Mouse (Mus musculus): Measurements from ENCODE around the gene Inmt. TPM values are rescaled to one million over a fixed set of nuclear protein-coding genes. Genes with fewer than 3 reads are reported as not detected.

Gene Inmt
- 0.76 and 1.2 TPM in 2 replicates for polyA plus RNA-seq (2014; fragmentation: Nextera tagmentation; extraction: Ambion mirVana)

GRCm38 (mm10) chr6:55174741-55175181 lies at the start of gene Inmt:
TSS of gene Inmt (minus strand) at chr6:55175043.
- DNase-seq (ENCODE audit: low spot score) = no peak
- Histone ChIP-seq H3K4me3 (ENCODE audit: low read depth, low read length) (no peak within 1 kb of the TSS), H3K9ac (ENCODE audit: low read length) (no peak within 1 kb of the TSS), H3K9me3 (ENCODE audit: control insufficient read depth, low read length) (no peaks in the 10 kb centered on the region), H3K27ac (ENCODE audit: low read depth, low read length) (no peak within 1 kb of the TSS), H3K36me3 (ENCODE audit: control insufficient read depth, insufficient read depth, low read length) (no peaks in the 10 kb centered on the region), H3K4me1 (replicated peaks; ENCODE audit: control insufficient read depth, insufficient read depth, low read length) (peaks cover 7% of the 10 kb centered on the region), H3K4me2 (ENCODE audit: low read depth, low read length, severe bottlenecking) (no peak within 1 kb of the TSS), H3K27me3 (ENCODE audit: control insufficient read depth, insufficient read depth, low read length) (no peaks in the 10 kb centered on the region)
- no peak for ATAC-seq (replicated peaks; ENCODE audit: low FRiP score)
- WGBS = 89% methylated on average over 1 of the region's 1 CpGs

GRCm38 (mm10) chr6:55223986-55224385 lies 49.1 kb upstream of the Inmt start:
- no peak overlapping the region for H3K27ac ChIP-seq (ENCODE audit: low read depth, low read length)
- H3K9ac ChIP-seq (ENCODE audit: low read length) = no peak overlapping the region
- ATAC-seq (replicated peaks; ENCODE audit: low FRiP score) = no peak
- 92% methylated on average over 8 of the region's 8 CpGs for WGBS
- no peaks in the 10 kb centered on the region for H3K4me1 ChIP-seq (replicated peaks; ENCODE audit: control insufficient read depth, insufficient read depth, low read length)
- no peak for DNase-seq (ENCODE audit: low spot score)
- H3K27me3 ChIP-seq (ENCODE audit: control insufficient read depth, insufficient read depth, low read length) = no peaks in the 10 kb centered on the region
- H3K36me3 ChIP-seq (ENCODE audit: control insufficient read depth, insufficient read depth, low read length) = 0 out of 2 replicates have a peak, but pooled peaks cover 2% of the 10 kb centered on the region
- H3K4me3 ChIP-seq (ENCODE audit: low read depth, low read length) = no peak overlapping the region
- H3K4me2 ChIP-seq (ENCODE audit: low read depth, low read length, severe bottlenecking) = no peak overlapping the region
- no peaks in the 10 kb centered on the region for H3K9me3 ChIP-seq (ENCODE audit: control insufficient read depth, low read length)

- H3K4me2 ChIP-seq (ENCODE audit: low read depth, low read length, severe bottlenecking) = no peak overlapping the region
- no peak overlapping the region for H3K9ac ChIP-seq (ENCODE audit: low read length)
- H3K36me3 ChIP-seq (ENCODE audit: control insufficient read depth, insufficient read depth, low read length) = peaks cover 3% of the 10 kb centered on the region; the same call in 1 of the 2 replicates
- no peaks in the 10 kb centered on the region for H3K9me3 ChIP-seq (ENCODE audit: control insufficient read depth, low read length)
- WGBS = 92% methylated on average over 9 of the region's 9 CpGs
- ATAC-seq (replicated peaks; ENCODE audit: low FRiP score) = no peak
- no peak overlapping the region for H3K27ac ChIP-seq (ENCODE audit: low read depth, low read length)
- no peak overlapping the region for H3K4me3 ChIP-seq (ENCODE audit: low read depth, low read length)
- DNase-seq (ENCODE audit: low spot score) = no peak
- no peaks in the 10 kb centered on the region for H3K4me1 ChIP-seq (replicated peaks; ENCODE audit: control insufficient read depth, insufficient read depth, low read length)
- no peaks in the 10 kb centered on the region for H3K27me3 ChIP-seq (ENCODE audit: control insufficient read depth, insufficient read depth, low read length)
Observed at GRCm38 (mm10) chr6:55218232-55218631, 43.4 kb upstream of the Inmt start.

GRCm38 (mm10) chr6:55214541-55214940 lies 39.7 kb upstream of the Inmt start:
- ATAC-seq (replicated peaks; ENCODE audit: low FRiP score) = no peak
- no peak for DNase-seq (ENCODE audit: low spot score)

GRCm38 (mm10) chr6:55210423-55211365 lies 35.9 kb upstream of the Inmt start:
- ATAC-seq (replicated peaks; ENCODE audit: low FRiP score) = no peak
- Histone ChIP-seq H3K36me3 (ENCODE audit: control insufficient read depth, insufficient read depth, low read length) (no peaks in the 10 kb centered on the region), H3K4me3 (ENCODE audit: low read depth, low read length) (no peak overlapping the region), H3K9me3 (ENCODE audit: control insufficient read depth, low read length) (no peaks in the 10 kb centered on the region), H3K27me3 (ENCODE audit: control insufficient read depth, insufficient read depth, low read length) (no peaks in the 10 kb centered on the region), H3K27ac (ENCODE audit: low read depth, low read length) (no peak overlapping the region), H3K9ac (ENCODE audit: low read length) (no peak overlapping the region), H3K4me2 (ENCODE audit: low read depth, low read length, severe bottlenecking) (no peak overlapping the region), H3K4me1 (replicated peaks; ENCODE audit: control insufficient read depth, insufficient read depth, low read length) (no peaks in the 10 kb centered on the region)
- DNase-seq (ENCODE audit: low spot score) = peak; percentile 54
- 78% methylated on average over 15 of the region's 15 CpGs for WGBS

More at GRCm38 (mm10) chr6:55214541-55214940, 39.7 kb upstream of the Inmt start:
- no peaks in the 10 kb centered on the region for H3K9me3 ChIP-seq (ENCODE audit: control insufficient read depth, low read length)
- 81% methylated on average over 3 of the region's 3 CpGs for WGBS
- H3K27ac ChIP-seq (ENCODE audit: low read depth, low read length) = no peak overlapping the region
- no peaks in the 10 kb centered on the region for H3K4me1 ChIP-seq (replicated peaks; ENCODE audit: control insufficient read depth, insufficient read depth, low read length)
- no peak overlapping the region for H3K4me3 ChIP-seq (ENCODE audit: low read depth, low read length)
- no peak overlapping the region for H3K9ac ChIP-seq (ENCODE audit: low read length)
- no peak overlapping the region for H3K4me2 ChIP-seq (ENCODE audit: low read depth, low read length, severe bottlenecking)
- H3K27me3 ChIP-seq (ENCODE audit: control insufficient read depth, insufficient read depth, low read length) = no peaks in the 10 kb centered on the region
- H3K36me3 ChIP-seq (ENCODE audit: control insufficient read depth, insufficient read depth, low read length) = peaks cover 3% of the 10 kb centered on the region; the same call in 1 of the 2 replicates

GRCm38 (mm10) chr6:55207786-55208185 lies 32.9 kb upstream of the Inmt start:
- 86% methylated on average over 8 of the region's 8 CpGs for WGBS
- Histone ChIP-seq H3K27me3 (ENCODE audit: control insufficient read depth, insufficient read depth, low read length) (no peaks in the 10 kb centered on the region), H3K36me3 (ENCODE audit: control insufficient read depth, insufficient read depth, low read length) (no peaks in the 10 kb centered on the region), H3K27ac (ENCODE audit: low read depth, low read length) (no peak overlapping the region), H3K9ac (ENCODE audit: low read length) (no peak overlapping the region), H3K9me3 (ENCODE audit: control insufficient read depth, low read length) (no peaks in the 10 kb centered on the region), H3K4me2 (ENCODE audit: low read depth, low read length, severe bottlenecking) (no peak overlapping the region), H3K4me3 (ENCODE audit: low read depth, low read length) (no peak overlapping the region), H3K4me1 (replicated peaks; ENCODE audit: control insufficient read depth, insufficient read depth, low read length) (peaks cover 3% of the 10 kb centered on the region; the same call in 1 of the 2 replicates)
- no peak for DNase-seq (ENCODE audit: low spot score)
- ATAC-seq (replicated peaks; ENCODE audit: low FRiP score) = no peak

- no peak for DNase-seq (ENCODE audit: low spot score)
- 76% methylated on average over 3 of the region's 3 CpGs for WGBS
- H3K27me3 ChIP-seq (ENCODE audit: control insufficient read depth, insufficient read depth, low read length) = no peaks in the 10 kb centered on the region
Observed at GRCm38 (mm10) chr6:55203931-55204330, 29.1 kb upstream of the Inmt start.

GRCm38 (mm10) chr6:55202913-55203910 lies 28.4 kb upstream of the Inmt start, which contains the start of gene Mindy4:
TSS of gene Mindy4 (plus strand) at chr6:55203383.
- H3K4me3 ChIP-seq (ENCODE audit: low read depth, low read length) = peak within 1 kb of the TSS; percentile 21
- H3K4me1 ChIP-seq (replicated peaks; ENCODE audit: control insufficient read depth, insufficient read depth, low read length) = peaks cover 6% of the 10 kb centered on the region; the same call in 1 of the 2 replicates
- H3K4me2 ChIP-seq (ENCODE audit: low read depth, low read length, severe bottlenecking) = peak within 1 kb of the TSS; percentile 43
- H3K36me3 ChIP-seq (ENCODE audit: control insufficient read depth, insufficient read depth, low read length) = no peaks in the 10 kb centered on the region
- peak; percentile 96 for ATAC-seq (replicated peaks; ENCODE audit: low FRiP score)
- peak within 1 kb of the TSS; percentile 50 for H3K9ac ChIP-seq (ENCODE audit: low read length)
- H3K9me3 ChIP-seq (ENCODE audit: control insufficient read depth, low read length) = no peaks in the 10 kb centered on the region
- no peaks in the 10 kb centered on the region for H3K27me3 ChIP-seq (ENCODE audit: control insufficient read depth, insufficient read depth, low read length)
- 3% methylated on average over 33 of the region's 33 CpGs for WGBS
- H3K27ac ChIP-seq (ENCODE audit: low read depth, low read length) = peak within 1 kb of the TSS; percentile 47; the same call in 1 of the 2 replicates
- peak; percentile 95 for DNase-seq (ENCODE audit: low spot score)

More at GRCm38 (mm10) chr6:55203931-55204330, 29.1 kb upstream of the Inmt start:
- H3K4me1 ChIP-seq (replicated peaks; ENCODE audit: control insufficient read depth, insufficient read depth, low read length) = peaks cover 6% of the 10 kb centered on the region; the same call in 1 of the 2 replicates
- no peaks in the 10 kb centered on the region for H3K9me3 ChIP-seq (ENCODE audit: control insufficient read depth, low read length)
- peak; percentile 47 for ATAC-seq (replicated peaks; ENCODE audit: low FRiP score)
- peak overlapping the region; percentile 43 for H3K4me2 ChIP-seq (ENCODE audit: low read depth, low read length, severe bottlenecking)
- peak overlapping the region; percentile 37; the same call in 1 of the 2 replicates for H3K27ac ChIP-seq (ENCODE audit: low read depth, low read length)
- H3K4me3 ChIP-seq (ENCODE audit: low read depth, low read length) = peak overlapping the region; percentile 21
- no peaks in the 10 kb centered on the region for H3K36me3 ChIP-seq (ENCODE audit: control insufficient read depth, insufficient read depth, low read length)
- H3K9ac ChIP-seq (ENCODE audit: low read length) = peak overlapping the region; percentile 48
